Mouse (Mus musculus): ENCODE measurements around the gene Sorcs2.

The Sorcs2 gene

GRCm38 (mm10) chr5:36397837-36398282, at the start of gene Sorcs2:
Sorcs2 (minus strand) TSS chr5:36398139.
- DNase-seq: peak; percentile 81 to 85

GRCm38 (mm10) chr5:36446166-36446890, 48.4 kb upstream of the Sorcs2 start:
- no peak for DNase-seq

- no peak for DNase-seq
Measured at GRCm38 (mm10) chr5:36445028-36445427, 47.1 kb upstream of the Sorcs2 start.

GRCm38 (mm10) chr5:36444611-36445010, 46.7 kb upstream of the Sorcs2 start:
- DNase-seq: no peak

GRCm38 (mm10) chr5:36440741-36441140, 42.8 kb upstream of the Sorcs2 start:
- no peak for DNase-seq

GRCm38 (mm10) chr5:36436858-36437257, 38.9 kb upstream of the Sorcs2 start:
- no peak for DNase-seq

- no peak for DNase-seq
Measured at GRCm38 (mm10) chr5:36434398-36434967, 36.5 kb upstream of the Sorcs2 start.

- DNase-seq: no peak
Measured at GRCm38 (mm10) chr5:36431711-36432110, 33.8 kb upstream of the Sorcs2 start.

GRCm38 (mm10) chr5:36429551-36429950, 31.6 kb upstream of the Sorcs2 start:
- DNase-seq: no peak

GRCm38 (mm10) chr5:36427831-36428230, 29.9 kb upstream of the Sorcs2 start:
- no peak for DNase-seq

- no peak for DNase-seq
Measured at GRCm38 (mm10) chr5:36426404-36426803, 28.5 kb upstream of the Sorcs2 start.

GRCm38 (mm10) chr5:36424676-36425075, 26.7 kb upstream of the Sorcs2 start:
- DNase-seq: no peak

GRCm38 (mm10) chr5:36422689-36423088, 24.8 kb upstream of the Sorcs2 start:
- no peak for DNase-seq

- no peak for DNase-seq
Measured at GRCm38 (mm10) chr5:36419861-36420260, 21.9 kb upstream of the Sorcs2 start.

GRCm38 (mm10) chr5:36414712-36415331, 16.9 kb upstream of the Sorcs2 start:
- DNase-seq: no peak

- peak; percentile 64 to 73 for DNase-seq
Measured at GRCm38 (mm10) chr5:36398463-36399364, 775 bp upstream of the Sorcs2 start.

GRCm38 (mm10) chr5:36397384-36397759, 567 bp downstream of the Sorcs2 start:
- DNase-seq: no peak

- peak in 1 of 2 experiments; percentile 63 for DNase-seq
Measured at GRCm38 (mm10) chr5:36396491-36397383, 1.2 kb downstream of the Sorcs2 start.

- DNase-seq: peak; percentile 76 to 82
Measured at GRCm38 (mm10) chr5:36396011-36396410, 1.9 kb downstream of the Sorcs2 start.

- DNase-seq: peak; percentile 51 to 68
Measured at GRCm38 (mm10) chr5:36394840-36395515, 3.0 kb downstream of the Sorcs2 start.

- no peak for DNase-seq
Measured at GRCm38 (mm10) chr5:36391751-36392150, 6.2 kb downstream of the Sorcs2 start.

Measured in lung, adult 18-20 months (tissue).